Mouse (Mus musculus) spleen, postnatal 36 days (tissue): ENCODE results near the gene Slc8a3.
A peak's percentile ranks its signal among the peaks of the same experiment; 100 is the strongest.

Source experiments
- DNase-seq, 2 experiments: peaks; one replicate each; pipeline ENCODE4 v3.0.0; 2022; ENCODE audit warnings: low spot score in 2 of 2, mixed read lengths in 1 of 2

Slc8a3 gene

GRCm38 (mm10) chr12:81184967-81185366, 148.0 kb downstream of the Slc8a3 start:
- DNase-seq = no peak

GRCm38 (mm10) chr12:81182073-81182472, 150.9 kb downstream of the Slc8a3 start:
- DNase-seq = peak in 1 of 2 experiments; percentile 26

GRCm38 (mm10) chr12:81175252-81175651, 157.7 kb downstream of the Slc8a3 start:
- no peak for DNase-seq

- DNase-seq = no peak
Observed at GRCm38 (mm10) chr12:81173893-81174292, 159.1 kb downstream of the Slc8a3 start.

- no peak for DNase-seq
Observed at GRCm38 (mm10) chr12:81173011-81173410, 160.0 kb downstream of the Slc8a3 start.

- DNase-seq = no peak
Observed at GRCm38 (mm10) chr12:81170076-81170475, 162.9 kb downstream of the Slc8a3 start.

- no peak for DNase-seq
Observed at GRCm38 (mm10) chr12:81168494-81168893, 164.5 kb downstream of the Slc8a3 start.

GRCm38 (mm10) chr12:81168031-81168430, 164.9 kb downstream of the Slc8a3 start:
- no peak for DNase-seq

GRCm38 (mm10) chr12:81167142-81167541, 165.8 kb downstream of the Slc8a3 start:
- DNase-seq = no peak

GRCm38 (mm10) chr12:81166615-81167014, 166.4 kb downstream of the Slc8a3 start:
- DNase-seq = no peak

GRCm38 (mm10) chr12:81166092-81166491, 166.9 kb downstream of the Slc8a3 start:
- no peak for DNase-seq

- DNase-seq = no peak
Observed at GRCm38 (mm10) chr12:81163566-81163965, 169.4 kb downstream of the Slc8a3 start.

GRCm38 (mm10) chr12:81163131-81163530, 169.8 kb downstream of the Slc8a3 start:
- no peak for DNase-seq

GRCm38 (mm10) chr12:81161282-81161681, 171.7 kb downstream of the Slc8a3 start:
- no peak for DNase-seq

GRCm38 (mm10) chr12:81160831-81161230, 172.1 kb downstream of the Slc8a3 start:
- no peak for DNase-seq

- DNase-seq = no peak
Observed at GRCm38 (mm10) chr12:81160425-81160824, 172.6 kb downstream of the Slc8a3 start.

- no peak for DNase-seq
Observed at GRCm38 (mm10) chr12:81159947-81160346, 173.0 kb downstream of the Slc8a3 start.

- DNase-seq = no peak
Observed at GRCm38 (mm10) chr12:81156841-81157240, 176.1 kb downstream of the Slc8a3 start.

GRCm38 (mm10) chr12:81155675-81156074, 177.3 kb downstream of the Slc8a3 start:
- DNase-seq = no peak

- no peak for DNase-seq
Observed at GRCm38 (mm10) chr12:81152082-81152481, 180.9 kb downstream of the Slc8a3 start.

GRCm38 (mm10) chr12:81150917-81151316, 182.1 kb downstream of the Slc8a3 start:
- no peak for DNase-seq

GRCm38 (mm10) chr12:81147956-81148355, 185.0 kb downstream of the Slc8a3 start:
- DNase-seq = no peak
